Mouse (Mus musculus): ENCODE measurements around the gene Lingo3. TPM values are rescaled to one million over a fixed set of nuclear protein-coding genes. Genes with fewer than 3 reads are reported as not detected.

Gene Lingo3
- 1.0 and 1.2 TPM in 2 replicates for total RNA-seq (2021)
- long read RNA-seq, experiment 1, partial matches to known transcripts = 0 of 2 reads
- long read RNA-seq, experiment 1, other reads (novel, unspliced or antisense) = 0 of 2 reads
- long read RNA-seq, experiment 2, partial matches to known transcripts = 0 of 1 reads
- long read RNA-seq, experiment 2, other reads (novel, unspliced or antisense) = 0 of 1 reads

DNA sequence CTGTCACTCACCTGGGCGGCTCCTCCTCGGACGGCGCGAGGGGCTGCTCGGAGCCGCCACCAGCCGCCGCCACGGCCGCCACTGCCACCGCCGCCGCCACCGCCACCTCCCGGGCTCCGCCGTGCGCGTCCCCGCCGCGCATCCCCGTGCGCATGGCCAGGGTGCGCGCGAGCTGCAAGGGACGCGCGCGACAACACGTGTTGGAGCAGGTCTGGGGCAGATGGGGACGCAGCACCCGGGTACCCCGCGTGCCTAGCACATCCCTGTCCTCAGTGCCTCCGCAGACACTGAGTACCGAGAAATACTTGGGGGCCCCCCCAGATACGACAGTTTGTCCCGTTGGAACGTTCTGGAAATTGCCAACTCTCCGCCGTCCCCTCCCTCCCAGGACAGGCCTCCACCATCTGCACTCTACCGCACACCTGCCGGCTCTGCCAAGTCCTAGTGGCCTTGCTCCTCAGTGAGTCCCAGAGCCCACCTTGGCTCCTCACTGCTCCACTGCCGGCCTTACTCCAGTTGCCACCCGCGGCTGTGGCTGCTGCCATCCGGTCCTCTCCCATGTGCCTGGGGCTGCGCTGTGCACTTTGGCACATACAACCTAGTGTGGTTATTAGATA, at the start of gene Lingo3:
Gene Lingo3 (minus strand): TSS at position 109 of the 617 bp plus-strand sequence.
- DNase-seq = peak; percentile 73

DNA sequence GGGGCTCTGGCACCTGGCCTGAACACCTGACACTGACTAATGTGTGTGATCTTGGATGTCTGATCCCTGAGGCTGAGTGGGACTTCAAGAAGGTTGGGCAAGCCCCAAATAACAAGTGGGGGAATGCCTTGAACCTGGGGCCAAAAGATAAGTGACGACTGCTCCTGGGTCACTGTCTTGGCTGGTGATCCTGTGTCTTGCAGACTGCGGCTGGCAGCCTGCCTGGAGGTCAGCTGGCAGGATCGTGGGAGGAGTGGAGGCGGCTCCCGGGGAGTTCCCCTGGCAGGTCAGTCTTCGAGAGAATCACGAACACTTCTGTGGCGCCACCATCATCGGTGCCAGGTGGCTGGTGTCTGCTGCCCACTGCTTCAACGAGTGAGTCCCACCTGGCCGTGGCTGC, 43.3 kb upstream of the Lingo3 start:
- DNase-seq = peak; percentile 91

DNA sequence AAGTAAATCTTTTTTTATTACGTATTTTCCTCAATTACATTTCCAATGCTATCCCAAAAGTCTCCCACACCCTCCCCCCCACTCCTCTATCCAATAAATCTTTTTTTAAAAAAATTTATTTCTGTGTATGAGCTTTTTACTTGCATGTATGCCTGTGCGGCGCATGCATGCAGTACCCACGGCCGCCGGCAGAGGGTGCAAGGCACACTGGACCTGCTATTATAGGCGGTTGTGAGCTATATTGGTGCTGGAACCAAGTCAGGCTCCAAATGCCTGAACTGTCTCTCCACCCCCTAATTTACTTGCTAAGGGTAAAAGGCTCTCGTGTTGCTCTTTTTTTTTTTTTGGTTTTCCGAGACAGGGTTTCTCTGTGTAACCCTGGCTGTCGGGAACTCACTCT, 37.5 kb upstream of the Lingo3 start:
- peak; percentile 84 for DNase-seq

DNA sequence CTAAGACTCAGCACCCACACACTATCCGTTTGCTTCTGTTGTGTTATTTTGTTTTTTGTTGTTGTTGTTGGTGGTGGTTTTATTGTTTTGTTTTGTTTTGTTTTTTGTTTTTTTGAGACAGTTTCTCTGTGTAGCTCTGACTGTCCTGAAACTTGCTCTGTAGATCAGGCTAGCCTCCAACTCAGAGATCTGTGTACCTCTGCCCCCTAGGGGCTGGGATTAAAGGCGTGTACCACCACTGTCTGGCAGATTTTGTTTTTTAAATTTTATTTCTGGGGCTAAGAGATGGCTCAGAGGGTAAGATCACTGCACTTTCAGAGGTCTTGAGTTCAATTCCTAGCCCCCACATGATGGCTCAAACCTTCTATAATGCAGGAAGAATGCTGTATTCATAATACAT, 37.1 kb upstream of the Lingo3 start:
- no peak for DNase-seq

DNA sequence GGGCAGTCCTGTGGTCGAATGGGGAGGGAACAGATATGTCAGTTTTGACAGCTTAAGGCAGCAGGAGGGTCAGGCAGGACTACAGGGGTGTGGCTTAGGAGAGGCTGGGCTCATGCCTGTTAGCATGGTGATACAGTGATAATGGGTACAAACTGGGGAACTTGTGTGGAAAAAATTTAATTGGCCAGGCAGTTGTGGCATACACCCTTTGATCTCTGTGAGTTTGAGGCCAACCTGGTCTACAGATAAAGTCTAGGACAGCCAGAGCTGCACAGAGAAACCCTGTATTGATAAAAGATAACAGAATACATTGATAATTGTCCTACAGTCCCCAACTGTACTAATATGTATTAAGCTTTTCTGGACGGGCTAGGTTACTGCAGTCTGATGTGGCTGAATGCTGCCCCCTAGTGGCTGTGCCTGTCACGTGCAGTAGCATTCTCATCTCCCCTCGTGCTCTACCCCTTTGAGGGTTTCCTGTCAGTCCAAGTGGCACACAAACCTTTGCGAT, 36.3 kb upstream of the Lingo3 start:
- peak; percentile 87 for DNase-seq

DNA sequence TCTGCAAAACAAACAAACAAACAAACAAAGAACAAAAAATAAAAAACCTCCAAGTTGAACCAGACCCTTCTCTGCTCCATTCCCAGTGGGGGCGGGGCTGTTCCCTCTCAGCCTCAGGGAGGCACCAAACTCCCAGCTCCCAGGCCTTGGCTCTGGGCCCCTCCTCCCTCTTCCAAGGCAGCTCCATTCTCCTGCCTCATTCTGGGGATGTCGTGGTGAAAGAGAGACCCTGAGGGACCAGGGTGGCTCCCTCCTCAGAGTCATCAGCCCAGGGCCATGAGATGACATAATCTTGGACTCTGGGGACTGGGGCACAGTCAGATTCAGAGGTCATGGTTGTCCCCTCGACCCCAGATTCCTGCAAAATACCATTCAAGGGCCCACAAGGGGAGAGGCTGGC, 32.8 kb upstream of the Lingo3 start:
- peak; percentile 60 for DNase-seq

DNA sequence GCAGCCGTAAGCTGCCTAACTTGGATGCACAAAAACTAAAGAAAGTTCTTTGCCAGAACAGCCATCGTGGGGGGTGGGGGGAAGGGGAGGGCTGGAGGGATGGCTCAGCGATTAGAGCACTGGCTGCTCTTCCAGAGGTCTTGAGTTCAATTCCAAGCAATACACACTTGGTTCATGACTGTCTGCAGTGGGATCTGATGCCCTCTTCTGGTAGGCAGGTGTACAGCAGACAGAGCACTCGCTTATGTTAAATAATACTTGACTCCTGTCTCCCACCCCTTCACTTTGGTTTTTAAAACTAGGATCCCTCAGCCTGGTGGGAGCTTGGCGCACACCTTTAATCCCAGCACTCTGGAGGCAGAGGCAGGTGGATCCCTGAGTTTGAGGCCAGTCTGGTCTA, 32.2 kb upstream of the Lingo3 start:
- DNase-seq = peak; percentile 68

DNA sequence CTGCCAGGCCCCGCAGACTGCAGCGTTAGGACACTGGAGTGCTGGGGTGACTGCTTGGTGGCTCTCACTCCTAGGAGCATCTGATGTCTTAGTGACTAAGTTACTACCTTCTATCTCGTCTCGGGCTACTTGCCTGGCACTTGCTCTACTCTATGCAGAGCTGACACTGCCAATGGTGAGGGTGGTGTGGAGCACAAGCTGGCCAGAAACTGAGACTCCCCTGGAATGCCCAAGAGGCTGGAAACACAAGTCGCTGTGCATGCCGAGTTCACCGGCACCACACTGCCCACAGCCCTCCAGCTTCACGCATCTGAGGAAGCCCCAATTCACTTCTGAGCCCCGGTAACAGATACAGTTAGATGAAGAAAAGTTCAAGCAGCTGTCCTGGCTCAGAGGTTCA, 30.2 kb upstream of the Lingo3 start:
- no peak for DNase-seq

DNA sequence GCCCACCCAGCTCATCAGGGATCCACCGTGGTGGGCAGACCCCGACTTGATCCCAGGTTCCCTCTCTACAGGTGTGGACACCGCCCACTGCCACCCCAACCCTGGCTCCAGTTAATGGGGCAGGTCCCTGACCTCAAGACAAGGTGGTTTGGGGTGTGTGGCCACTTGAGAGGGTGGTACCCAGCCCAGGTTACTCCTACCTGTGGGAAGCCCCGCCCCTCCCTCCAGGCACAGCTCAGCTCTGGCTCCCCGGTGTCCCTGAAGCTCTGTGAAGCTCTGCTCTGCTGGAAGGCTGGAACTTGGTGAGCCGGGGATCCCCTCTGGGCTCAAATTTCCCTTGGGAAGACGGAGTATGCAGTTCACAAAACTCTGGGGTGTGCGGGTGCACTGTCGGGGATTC, 27.7 kb upstream of the Lingo3 start, which contains the start of gene Tmprss9:
Gene Tmprss9 (plus strand): TSS at position 268 of the 400 bp plus-strand sequence.
- no peak for DNase-seq

DNA sequence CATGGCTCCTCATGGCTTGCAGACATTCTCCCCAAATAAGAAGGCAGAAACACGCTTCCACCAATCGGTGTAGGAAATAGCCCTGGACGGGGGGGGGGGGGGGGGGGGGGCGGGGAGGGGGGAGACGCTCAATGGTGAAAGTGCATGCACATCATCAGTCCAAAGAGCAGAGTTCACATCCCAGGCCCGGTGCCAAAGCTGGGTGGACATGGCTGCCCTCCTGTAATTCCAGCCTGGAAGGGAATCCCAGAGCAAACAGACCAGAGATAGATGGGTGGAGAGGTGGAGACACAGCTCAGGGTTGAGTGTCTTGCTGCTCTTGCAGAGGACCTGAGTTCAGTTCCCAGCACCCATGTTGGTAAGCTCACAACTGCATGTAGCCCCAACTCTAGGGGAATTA, 27.2 kb upstream of the Lingo3 start:
- DNase-seq = no peak

DNA sequence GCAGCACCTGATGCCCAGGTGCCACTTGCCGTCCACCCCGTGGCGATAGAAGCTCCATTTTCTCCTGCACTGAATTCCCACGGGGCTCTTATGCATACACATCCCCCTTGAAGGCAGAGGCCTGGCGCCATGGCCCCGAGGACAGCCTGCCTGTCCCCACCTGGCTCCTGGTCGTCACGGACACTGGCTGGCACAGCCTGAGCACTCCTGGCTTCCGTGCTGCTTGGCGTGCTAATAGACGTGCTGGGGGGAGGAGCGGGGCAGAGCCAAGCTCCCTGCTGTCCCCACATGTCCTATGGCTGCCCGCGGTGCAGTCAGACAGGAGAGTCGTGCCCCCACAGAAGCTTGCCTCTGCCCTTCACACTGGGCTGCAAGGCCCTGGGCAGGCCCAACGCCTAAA, 20.6 kb upstream of the Lingo3 start:
- no peak for DNase-seq

DNA sequence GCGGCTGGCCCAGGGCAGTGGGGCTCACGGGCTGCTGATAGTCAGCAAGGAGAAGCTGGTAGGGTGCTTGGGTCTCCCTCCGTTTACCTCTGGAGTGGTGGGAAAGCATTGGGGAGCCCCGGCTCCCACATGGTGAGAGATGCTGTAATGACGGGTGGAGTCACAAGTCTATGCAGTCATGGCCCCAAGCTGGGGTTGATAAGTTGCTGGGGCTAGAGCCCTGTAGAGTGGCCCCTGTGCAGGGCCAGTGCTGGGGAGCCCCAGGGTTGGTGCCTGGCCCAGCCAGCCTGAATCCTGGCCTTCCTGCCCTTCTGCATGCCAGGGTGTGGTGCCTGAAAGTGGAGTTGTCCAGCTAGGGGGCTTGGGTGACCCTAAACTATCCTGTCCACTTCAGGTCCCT, 18.5 kb upstream of the Lingo3 start:
- no peak for DNase-seq

DNA sequence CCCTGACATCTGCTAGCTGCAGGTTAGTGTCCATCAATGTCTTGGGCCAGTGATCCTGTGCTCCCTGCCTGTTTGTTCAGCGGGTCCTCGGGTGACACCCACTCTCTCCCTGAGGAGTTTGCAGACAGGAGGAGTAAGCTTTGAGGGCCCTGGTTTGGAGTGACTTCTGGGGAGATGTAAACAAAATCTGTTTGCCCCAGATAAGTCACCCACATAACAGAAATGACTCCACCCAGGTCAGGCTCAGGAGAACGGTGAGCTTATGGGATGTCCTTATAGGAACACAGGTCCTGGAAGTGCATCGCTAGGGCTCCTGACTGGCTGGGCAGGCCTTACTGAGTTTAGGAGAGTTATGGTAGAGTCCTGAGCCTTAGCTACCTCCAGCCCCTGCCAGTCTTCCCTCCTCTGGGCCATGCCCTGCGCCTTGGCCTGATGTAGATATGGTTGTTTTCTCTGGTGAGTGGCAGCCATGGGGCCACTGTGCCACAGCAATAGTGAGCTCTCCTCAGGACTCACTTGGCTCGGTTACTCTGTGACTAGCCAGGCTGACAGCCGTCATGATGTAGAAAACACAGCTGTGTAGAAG, 14.6 kb upstream of the Lingo3 start:
- DNase-seq = no peak

DNA sequence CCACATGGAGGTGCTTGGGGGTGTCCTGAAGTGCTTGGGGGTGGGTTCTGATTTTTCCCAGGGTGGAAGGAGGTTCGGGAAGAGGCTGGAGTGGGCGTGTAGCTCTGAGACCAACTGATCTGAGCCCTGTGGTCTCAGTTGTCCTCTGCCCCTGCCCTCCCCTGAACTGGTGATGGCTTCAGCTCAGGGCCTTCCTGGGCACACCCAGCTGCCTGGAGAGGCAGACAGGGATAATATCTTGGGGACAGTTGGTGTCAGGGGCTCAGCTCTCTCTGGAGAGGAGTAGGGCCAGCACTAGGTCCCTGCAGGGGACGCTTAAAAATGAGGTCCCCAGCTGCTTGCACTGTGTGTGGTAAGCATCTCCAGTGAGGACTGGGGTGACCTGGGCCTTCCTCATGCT, 14.0 kb upstream of the Lingo3 start:
- no peak for DNase-seq

DNA sequence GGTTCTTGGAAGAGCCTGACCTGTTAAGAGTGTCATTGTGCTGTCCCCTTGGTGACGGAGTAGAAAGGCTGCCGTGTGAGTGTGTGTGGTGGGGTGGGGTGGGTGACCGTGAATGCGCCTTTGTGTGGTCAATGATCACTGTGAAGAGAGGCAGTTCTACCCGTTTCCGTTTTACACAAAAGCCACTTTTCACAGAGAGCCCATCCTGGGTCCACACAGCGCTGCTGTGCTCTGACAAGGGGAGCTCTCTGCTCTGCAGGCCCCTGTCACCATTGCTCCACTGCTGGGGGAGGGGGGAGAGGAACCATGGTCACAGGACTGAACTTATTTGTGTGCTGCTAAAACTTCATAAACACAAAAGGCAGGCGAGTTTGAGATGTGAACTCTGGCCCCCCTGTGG, 13.5 kb upstream of the Lingo3 start:
- no peak for DNase-seq

DNA sequence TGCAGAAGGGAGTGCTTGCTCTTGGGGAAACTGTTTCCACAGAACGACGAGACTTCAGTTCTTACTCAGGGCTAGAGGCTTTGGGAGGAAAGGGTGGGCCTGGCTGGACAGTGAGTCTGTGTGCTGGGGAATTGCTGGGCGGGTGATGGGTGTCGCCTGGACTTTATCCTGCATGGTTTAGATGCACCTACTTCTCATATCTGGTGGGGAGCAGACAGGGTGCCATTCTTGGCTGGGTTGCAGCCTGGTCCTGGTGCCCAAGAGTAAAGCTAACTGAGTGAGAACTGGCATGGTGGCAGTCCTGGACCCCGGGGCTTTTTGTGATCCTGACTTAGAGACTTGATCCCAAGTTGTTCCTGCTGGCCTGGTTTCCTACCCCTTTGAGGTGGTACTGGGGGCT, 13.1 kb upstream of the Lingo3 start:
- DNase-seq = no peak

DNA sequence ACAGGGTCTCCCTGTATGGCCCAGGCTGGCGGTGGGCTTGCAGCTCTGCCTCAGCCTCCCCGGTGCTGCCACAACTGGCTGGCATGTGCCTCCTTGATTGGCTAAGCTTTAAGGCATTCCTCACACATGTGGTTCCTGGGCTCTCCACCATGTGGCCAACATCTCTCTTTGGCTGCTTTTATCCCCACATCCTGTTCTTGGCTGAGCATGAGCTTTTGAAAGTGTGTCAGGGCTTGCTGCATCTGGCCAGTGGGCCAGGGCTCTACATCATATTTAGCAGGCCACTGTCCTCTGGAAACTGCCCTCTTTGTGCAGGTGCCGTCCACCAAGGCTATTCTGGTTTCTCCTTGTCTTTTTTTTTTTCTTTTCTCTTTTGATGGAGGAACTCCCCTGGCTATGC, 12.4 kb upstream of the Lingo3 start:
- peak; percentile 47 for DNase-seq

DNA sequence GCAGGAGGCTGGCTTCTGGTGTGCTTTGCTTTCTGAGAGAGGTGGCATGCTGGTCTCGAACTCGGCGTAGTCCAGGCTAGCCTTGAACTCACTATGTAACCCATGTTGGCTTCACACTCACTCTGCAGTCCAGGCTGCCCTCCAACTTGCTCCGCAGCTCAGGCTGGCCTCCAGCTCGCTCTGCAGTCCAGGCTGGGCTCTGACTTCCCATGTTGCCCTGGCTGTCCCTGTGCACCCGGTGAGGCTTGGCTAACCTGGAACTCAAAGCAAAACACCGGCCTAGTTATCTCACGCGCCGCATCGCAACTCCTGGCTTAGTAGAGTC, 11.9 kb upstream of the Lingo3 start:
- DNase-seq = peak; percentile 20

DNA sequence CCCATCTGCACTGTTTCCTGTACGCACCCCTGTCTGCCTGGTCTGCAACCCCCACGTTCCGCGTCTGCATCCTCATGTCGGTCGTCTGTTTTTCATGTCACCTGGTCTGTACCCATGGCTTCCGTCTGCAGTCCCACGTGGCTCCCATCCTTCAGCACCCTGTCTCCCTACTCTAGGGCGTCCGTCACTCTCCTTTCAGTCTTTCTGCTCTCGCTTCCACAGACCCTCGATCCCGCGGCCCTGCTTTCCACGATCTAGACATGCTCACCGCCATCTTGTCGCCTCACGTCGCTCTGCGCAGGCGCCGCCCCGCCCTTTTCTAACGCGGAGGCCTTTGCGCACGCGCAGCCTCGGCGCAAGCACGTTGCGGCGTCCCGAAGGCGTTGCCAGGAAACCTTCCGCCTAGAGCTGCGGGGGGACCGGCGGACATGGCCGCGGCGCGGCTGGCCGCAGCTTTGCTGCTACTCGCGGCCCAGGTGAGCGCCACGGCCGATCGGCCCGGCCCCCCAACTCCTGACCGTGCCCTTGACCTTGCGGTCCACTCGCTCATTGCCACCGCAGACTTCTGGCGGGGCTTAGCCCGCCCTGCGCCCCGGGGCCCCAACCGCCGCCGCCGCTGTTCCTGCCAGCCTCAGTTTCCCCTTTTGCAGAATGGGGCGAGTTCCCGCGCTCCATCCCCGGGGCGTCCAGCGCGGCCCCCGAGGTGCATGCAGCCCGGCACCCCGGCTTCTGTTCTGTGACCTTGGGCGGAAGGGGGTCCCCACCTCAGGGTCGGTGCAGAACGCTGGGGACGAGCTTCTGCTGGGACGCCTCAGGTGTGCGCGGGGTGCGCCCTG, 11.3 kb upstream of the Lingo3 start, which contains the start of the genes Lsm7 and Sppl2b:
Gene Lsm7 (minus strand): TSS at position 297 of the 836 bp plus-strand sequence.
Gene Sppl2b (plus strand): TSS at position 363 of the 836 bp plus-strand sequence.
- DNase-seq = peak; percentile 98

DNA sequence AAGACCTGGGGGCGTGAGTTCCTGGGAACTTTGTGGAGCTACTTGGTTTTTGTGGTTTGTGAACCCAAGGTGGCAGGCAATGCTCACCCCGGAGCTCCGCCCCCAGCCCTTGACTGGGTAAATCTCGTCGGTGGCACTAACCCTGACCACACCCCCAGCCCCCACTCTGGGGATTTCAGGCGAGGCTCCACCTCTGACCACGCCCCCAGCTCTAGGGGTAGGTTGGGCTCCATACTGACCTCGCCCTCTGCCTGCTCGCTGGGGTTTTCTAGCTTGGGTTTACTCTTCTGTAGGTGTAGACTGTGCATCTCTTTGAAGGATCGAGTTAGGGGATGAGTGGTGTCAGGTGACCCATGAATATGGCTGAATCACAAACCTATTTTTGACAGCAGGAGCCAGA, 4.7 kb upstream of the Lingo3 start:
- DNase-seq = peak; percentile 79

DNA sequence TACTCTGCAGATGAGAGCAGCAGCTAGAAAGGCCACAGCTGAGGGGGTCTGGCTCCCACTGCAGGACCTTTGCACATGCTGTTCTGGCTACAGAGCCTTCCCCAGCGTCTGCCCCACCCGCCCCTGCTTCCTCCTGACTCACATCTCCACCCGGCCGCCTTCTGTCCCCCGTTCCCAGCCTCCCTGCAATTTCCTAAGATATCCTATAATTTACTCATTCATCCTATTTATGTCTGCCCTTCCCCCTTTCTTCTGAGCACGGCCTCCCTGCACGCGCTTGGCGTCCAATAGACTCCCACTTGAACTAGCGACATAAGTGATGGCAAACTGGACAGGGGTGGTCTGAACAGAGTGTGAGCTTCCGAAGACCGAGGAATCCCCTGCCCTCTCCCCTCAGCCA, 1.9 kb upstream of the Lingo3 start:
- no peak for DNase-seq

DNA sequence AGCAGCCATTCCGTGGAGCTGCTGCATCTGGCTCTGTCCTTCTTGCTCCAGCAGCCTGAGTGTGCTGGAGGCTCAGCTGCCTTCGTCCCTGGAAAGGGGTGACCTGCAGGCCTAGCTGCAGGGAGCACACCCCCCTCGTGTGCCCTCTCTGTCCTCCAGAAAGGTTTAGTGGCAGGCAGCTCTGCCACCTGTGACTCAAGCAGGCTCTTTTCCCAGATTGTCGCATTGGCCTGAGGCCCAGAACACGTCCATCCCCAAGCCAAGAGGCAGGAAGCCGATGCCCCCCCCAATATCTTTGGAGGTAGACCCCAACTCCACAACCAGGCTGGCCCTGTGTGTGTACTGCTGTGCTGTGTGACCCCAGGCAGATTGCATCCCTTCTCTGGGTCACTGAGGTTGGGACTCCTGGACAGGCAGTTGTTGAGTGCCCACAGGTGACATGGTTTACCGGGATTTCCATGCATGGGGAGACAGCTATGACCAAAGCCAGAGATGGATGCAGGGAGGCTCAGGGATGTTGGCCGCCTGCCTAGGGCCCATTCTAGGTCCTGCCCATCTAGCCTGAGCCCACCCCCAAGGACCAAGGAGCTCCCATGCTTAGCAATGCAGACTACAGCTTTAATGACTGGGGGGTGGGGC, 1.3 kb upstream of the Lingo3 start:
- DNase-seq = no peak
